Mouse (Mus musculus) 3134 (cell line): Measurements from ENCODE around the gene Gm49395.

Experiments
- DNase-seq: peaks from one replicate; pipeline ENCODE4 v3.0.0-alpha.2; 2011; ENCODE audit warnings: low spot score; ENCODE audit not compliant: insufficient read length; ENCODE audit errors: extremely low read depth

The Gm49395 gene

GRCm38 (mm10) chr13:115101355-115102191 lies at the start of gene Gm49395, which contains the start of gene Itga1:
TSS of gene Gm49395 (minus strand) at chr13:115101921.
TSS of gene Itga1 (minus strand) at chr13:115101964.
- DNase-seq: peak; percentile 82

- no peak for DNase-seq
These were observed 48.9 kb upstream of the Gm49395 start for GRCm38 (mm10) chr13:115150602-115151001.

- DNase-seq: no peak
These were observed 48.1 kb upstream of the Gm49395 start for GRCm38 (mm10) chr13:115149849-115150248.

GRCm38 (mm10) chr13:115143575-115143974 lies 41.9 kb upstream of the Gm49395 start:
- no peak for DNase-seq

GRCm38 (mm10) chr13:115142066-115142465 lies 40.3 kb upstream of the Gm49395 start:
- DNase-seq: no peak

GRCm38 (mm10) chr13:115138513-115138912 lies 36.8 kb upstream of the Gm49395 start:
- no peak for DNase-seq

- DNase-seq: no peak
These were observed 35.0 kb upstream of the Gm49395 start for GRCm38 (mm10) chr13:115136761-115137160.

GRCm38 (mm10) chr13:115132435-115132834 lies 30.7 kb upstream of the Gm49395 start:
- no peak for DNase-seq

GRCm38 (mm10) chr13:115131381-115131780 lies 29.7 kb upstream of the Gm49395 start:
- DNase-seq: no peak

GRCm38 (mm10) chr13:115130035-115130434 lies 28.3 kb upstream of the Gm49395 start:
- no peak for DNase-seq

GRCm38 (mm10) chr13:115127826-115128225 lies 26.1 kb upstream of the Gm49395 start:
- no peak for DNase-seq

GRCm38 (mm10) chr13:115126534-115126933 lies 24.8 kb upstream of the Gm49395 start:
- DNase-seq: no peak

- no peak for DNase-seq
These were observed 23.4 kb upstream of the Gm49395 start for GRCm38 (mm10) chr13:115125130-115125529.

GRCm38 (mm10) chr13:115124521-115124920 lies 22.8 kb upstream of the Gm49395 start:
- DNase-seq: no peak

- DNase-seq: no peak
These were observed 17.0 kb upstream of the Gm49395 start for GRCm38 (mm10) chr13:115118756-115119155.

GRCm38 (mm10) chr13:115118195-115118594 lies 16.5 kb upstream of the Gm49395 start:
- no peak for DNase-seq

- DNase-seq: no peak
These were observed 15.4 kb upstream of the Gm49395 start for GRCm38 (mm10) chr13:115116930-115117621.

GRCm38 (mm10) chr13:115109628-115110027 lies 7.9 kb upstream of the Gm49395 start:
- no peak for DNase-seq

- DNase-seq: no peak
These were observed 5.7 kb upstream of the Gm49395 start for GRCm38 (mm10) chr13:115107436-115107835.

- DNase-seq: no peak
These were observed 4.5 kb upstream of the Gm49395 start for GRCm38 (mm10) chr13:115106183-115106582.

- DNase-seq: no peak
These were observed 1.0 kb upstream of the Gm49395 start for GRCm38 (mm10) chr13:115102754-115103153.
